Mouse (Mus musculus): Measurements from ENCODE around the gene Slc38a4.

Slc38a4 gene

DNA sequence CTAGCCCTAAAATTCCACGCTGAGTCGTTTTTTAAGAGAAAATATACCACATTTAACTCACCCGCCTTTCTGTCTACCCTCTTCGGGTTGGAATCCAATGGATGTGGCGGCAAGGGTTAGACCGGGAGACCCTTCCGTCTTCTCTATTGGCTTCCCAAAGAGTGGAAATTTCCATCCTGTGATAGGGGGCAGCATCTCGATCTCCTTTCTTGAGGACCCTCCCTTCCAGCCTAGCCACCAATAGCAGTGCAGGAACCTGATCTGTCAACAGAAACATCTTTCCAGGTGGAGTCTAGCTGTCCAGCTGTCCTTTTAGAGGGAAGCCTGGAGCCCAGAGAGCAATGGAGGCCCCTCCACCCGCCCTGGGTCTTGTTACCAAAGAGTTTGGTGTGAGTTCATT, at the start of gene Slc38a4:
Gene Slc38a4, minus strand, starts transcription at position 163 of the 400 bp plus-strand sequence.
- DNase-seq = no peak

- peak; percentile 12 for DNase-seq
Observed at GRCm38 (mm10) chr15:97104889-97105391, 49.2 kb upstream of the Slc38a4 start.

DNA sequence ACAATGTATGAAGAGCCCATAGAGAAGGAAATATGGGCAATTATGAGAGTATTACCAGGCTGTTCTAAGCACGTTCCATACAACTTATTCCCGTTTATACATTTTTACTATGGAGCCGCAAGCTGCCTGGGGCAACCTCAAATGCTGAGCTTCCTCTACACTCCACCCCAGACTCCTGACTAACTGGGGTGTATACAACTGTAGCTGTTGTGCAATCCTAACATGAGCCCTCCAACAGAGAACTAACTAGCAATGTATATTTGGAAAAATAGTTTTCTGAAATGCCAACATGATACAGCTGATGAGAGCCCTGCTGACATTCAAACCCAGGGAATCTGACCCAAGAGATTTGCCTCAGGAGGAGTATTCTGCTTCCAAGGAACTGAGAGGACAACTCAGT, 48.3 kb upstream of the Slc38a4 start:
- no peak for DNase-seq

GRCm38 (mm10) chr15:97102811-97103210, 47.1 kb upstream of the Slc38a4 start:
- DNase-seq = peak; percentile 34

DNA sequence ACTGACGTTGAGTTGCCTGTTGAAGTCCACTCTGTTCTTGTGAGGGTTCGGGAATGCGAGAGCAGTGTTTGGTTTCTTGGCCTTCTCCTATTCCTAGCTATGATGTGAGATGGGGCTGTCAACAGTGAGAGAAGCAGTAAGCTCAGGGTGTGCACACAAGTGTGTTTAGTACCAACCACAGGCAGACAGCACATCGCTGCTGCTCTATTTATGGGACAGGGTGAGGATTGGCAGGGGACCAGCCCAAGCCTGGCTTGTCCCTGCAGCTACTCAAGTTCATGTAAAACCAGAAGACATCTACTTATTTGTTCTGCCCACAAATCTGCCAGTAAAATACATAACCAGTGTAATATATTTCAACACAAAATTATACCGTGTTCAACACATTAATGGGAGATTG, 46.4 kb upstream of the Slc38a4 start:
- DNase-seq = no peak

GRCm38 (mm10) chr15:97099101-97099500, 43.3 kb upstream of the Slc38a4 start:
- DNase-seq = no peak

- no peak for DNase-seq
Observed at GRCm38 (mm10) chr15:97097548-97097947, 41.8 kb upstream of the Slc38a4 start.

DNA sequence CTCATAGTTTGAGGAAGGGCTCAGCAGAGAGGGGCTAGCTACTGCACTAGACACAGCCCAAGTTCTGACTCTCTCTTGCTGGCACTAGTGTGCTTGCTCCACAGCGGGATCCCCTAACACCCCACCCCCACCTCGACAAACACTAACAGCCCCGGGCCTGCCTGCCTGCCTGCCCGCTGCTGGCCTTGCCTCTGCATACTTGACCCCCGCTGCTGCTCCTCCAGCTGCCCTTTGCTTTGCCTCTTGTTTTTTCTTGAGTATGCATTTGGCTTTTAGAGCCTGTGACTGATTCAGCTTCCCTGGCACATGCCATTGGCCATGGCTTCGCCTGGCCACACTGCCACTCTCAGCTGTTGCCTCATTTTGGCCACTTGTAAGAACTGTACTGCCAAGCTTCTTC, 33.8 kb upstream of the Slc38a4 start:
- DNase-seq = peak; percentile 19

DNA sequence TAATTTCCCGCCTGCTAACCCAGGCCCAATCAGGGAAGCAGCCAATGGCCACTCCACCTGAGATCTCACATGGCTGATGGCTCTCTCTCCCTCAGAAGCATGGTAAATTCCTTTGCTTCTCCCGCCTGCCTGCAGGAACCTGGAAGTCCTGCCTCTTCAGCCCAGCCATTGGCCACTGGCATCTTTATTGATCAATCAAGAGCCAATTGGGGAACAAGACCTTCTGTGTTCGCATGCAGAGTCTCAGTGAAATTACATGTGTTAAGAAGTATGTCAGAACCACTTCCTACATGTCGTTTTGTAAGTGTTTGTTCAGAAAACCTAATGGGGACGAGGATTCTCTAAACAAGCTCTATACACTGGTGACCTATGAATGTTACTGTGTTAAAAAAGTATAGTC, 30.1 kb upstream of the Slc38a4 start:
- DNase-seq = peak; percentile 12

DNA sequence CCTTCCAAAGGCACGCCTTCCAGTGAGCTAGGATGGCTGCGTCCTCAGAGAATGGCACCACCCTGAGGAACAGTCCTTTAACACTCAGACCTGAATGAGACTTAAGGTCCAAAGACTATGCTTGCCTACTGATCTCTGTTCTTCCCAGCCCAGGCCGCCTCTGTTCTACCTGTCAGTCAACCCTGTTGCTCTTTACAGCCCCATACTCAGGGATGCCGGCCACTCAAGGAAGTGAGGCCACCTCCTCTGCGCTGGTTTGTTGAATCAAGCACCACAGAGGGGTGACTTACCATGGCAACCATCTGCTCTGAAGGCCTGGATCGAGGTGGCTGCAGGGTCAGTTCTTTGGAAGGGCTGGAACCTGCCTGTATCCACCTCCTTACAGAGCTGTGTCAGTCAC, 21.9 kb upstream of the Slc38a4 start:
- no peak for DNase-seq

DNA sequence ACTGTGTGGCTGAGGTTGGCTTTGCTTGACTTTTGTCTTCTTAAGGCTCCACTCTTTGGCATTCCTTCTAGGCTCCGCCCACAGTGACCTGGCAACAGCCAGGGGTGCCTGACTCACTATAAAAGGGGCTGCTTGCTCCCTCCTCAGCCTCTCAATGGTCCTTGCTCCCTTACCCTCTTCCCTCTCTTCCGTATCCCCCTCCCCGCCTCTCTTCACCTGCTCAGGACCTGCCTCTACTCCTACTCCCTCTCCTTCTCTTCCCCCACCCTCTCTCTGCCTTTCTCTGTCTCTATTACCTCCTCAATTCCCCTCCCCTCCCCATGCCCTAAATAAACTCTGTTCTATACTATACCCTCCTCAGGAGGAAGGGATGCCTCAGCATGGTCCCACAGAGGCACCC, 20.3 kb upstream of the Slc38a4 start:
- no peak for DNase-seq

DNA sequence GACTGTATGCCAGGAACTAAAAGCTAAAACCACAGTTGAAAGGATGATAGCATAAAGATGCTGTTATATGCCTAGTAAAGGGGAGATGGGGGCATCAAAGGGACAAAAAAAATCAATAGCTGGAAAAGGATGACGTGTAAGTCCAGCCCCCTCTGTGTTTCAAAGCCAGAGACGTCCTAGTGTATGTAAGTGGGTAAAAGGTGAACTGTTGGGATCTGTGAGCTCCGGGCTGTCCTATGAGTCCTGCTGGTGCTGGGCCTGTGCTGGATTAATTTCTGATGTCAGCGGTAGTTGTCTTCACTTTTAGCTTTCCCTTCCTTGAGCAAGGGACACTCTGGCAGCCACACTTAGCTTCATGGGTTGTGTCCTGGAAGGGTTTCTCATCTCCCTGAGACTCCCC, 19.5 kb upstream of the Slc38a4 start:
- no peak for DNase-seq

GRCm38 (mm10) chr15:97072859-97073826, 17.4 kb upstream of the Slc38a4 start:
- no peak for DNase-seq

DNA sequence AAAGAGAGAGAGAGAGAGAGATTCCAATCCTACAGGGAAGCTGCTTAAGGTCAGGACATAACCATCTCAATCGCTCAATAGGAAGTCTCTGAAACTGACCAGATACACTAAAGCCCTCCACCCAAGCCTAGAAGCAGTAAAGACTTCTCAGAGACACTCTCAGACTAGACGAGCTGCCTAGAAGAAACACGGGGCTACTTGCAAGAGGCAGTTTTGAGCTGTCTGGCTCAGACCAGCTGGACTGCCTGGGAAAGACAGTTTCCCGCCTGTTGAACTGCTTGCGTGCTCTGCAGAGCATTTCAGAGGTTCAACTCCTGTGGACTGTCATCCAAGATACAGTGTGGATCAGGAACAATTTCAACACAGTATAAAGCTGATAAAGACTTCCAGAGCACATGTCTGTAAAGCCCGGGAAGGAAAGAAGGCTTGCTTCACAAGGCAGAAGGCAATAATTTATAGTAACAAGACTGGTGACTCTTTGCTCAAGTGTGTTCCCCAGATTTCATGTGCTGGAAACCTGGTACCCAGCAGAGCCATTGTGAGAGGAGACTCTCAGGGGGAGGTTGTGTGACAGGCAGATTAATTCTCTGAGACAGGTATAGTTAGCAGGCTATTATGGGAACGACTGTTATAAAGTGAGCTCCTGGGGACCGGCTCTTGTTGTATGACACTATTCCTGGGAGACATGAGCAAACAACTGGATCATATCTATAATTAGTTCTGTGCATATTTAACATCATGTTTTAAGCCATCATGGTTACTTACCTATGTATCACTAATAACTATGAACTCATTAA, 11.8 kb upstream of the Slc38a4 start:
- no peak for DNase-seq

DNA sequence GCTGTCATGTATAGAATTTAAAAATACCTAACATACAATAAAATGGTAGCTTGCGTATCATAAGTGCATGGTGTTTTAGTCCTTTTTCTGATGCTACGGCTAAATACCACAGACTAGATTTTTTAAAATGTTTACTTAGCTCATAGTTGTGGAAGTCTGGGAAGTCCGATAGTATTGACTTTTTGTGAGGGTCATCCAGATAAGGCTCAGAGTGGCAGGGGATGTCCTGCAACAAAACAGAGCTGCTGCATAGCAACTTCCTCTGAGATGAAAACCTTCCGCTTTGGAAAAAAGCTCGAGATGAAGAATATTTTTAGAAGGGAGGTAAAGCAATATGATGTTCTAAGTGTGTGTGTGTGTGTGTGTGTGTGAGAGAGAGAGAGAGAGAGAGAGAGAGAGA, 11.2 kb upstream of the Slc38a4 start:
- DNase-seq = no peak

GRCm38 (mm10) chr15:97063211-97063610, 7.5 kb upstream of the Slc38a4 start:
- DNase-seq = no peak

GRCm38 (mm10) chr15:97060973-97061372, 5.2 kb upstream of the Slc38a4 start:
- DNase-seq = no peak

GRCm38 (mm10) chr15:97060571-97060970, 4.8 kb upstream of the Slc38a4 start:
- DNase-seq = no peak

DNA sequence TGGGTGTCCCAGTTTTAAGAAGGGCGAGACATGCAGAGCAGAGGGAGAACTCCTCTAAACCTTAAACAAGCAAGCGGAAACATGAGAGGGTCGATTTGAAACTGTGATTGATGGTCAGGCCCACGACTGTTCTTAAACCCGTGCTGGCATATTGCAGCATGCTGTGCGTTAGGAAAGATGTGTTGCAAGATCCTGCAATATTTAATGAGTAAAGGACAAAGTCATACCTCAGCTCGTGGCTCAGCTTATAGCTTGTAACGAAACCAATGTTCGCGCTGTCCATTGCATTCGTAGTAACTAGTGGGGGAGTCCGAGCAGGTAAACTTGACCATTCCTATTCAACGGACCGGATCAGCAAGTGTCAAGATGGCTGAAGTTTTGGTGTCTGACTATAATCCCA, 4.3 kb upstream of the Slc38a4 start:
- no peak for DNase-seq

DNA sequence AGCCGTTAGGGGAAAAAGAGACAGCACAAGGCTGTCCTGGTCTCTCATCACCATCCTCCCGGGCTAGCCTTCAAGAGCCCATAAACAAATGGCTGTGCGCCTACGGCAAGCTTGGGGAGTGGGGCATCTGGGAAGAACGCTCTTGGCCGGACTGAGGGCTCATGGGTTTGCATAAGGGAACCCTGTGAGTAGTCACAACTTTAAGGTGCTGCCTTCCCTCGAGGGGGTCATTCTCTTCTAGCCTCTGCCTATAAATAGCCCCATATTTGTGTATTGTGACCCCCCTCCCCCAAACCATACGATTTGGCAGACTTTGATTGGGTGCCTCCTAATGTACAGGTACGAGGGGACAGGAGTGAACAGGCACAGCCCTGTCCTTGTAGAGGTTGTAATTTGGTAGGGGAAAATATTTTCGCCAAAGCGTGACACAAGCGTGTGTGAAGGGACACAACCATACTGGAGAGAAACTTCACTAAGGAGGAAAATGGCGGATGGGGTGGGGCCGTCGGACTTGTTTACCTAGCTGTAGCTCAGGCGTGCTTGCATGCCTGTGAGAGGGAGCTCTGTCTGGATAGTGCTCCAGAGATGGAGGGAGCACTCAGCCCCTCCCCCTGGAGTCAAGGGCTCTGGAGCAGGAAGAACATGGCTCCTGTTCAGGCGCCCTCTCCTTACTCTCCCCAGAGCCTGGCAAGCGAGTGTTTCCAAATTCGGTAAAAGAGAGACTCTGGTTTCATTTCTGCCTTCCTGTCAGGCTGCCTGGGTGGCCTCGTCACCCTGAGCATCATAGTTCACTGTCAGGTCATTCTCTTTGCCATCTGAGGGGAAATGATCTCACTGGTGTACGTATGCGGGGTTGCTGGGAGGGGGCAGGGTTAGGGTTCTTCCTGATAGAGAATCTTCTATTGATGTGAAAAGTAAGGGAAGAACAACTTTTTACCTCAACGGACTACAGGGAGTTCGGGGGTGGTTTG, 3.6 kb upstream of the Slc38a4 start:
- DNase-seq = no peak

DNA sequence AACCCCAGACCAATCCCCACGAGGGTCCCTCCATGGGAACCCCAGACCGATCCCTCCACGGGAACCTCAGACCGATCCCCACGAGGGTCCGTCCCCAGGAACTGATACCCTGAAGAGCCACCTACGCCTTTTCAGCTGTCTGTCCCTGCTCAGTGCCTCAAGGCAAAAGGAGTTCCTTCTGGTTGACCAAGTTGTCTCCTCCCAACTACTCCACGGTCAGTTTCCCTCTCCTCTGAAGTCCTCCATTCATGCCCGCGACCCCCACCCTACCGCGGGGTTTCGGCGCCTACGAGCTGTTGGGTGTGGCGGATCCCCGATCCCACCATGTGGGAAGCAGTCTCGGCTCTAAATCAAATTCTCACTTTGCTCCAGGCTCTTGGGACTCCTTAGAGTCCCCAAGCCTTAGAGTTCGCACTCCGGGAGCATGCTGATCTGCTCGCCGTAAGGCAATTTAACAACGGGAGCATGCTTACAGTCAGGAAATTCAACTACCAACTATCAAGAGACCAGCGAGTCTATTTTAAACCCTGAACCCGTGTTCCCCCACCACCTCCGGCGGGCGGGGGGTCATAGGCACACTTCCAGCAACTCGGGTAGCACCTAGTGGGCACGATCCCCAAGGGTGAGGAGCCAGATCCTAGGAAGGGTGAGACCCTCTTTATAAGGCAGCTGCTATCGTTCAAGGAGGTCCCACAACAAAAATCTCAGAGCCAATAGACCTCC, 828 bp downstream of the Slc38a4 start:
- no peak for DNase-seq

GRCm38 (mm10) chr15:97054131-97054530, 1.6 kb downstream of the Slc38a4 start:
- no peak for DNase-seq

All from lung, postnatal 14 days (tissue).